Mouse (Mus musculus) kidney, postnatal 0 days (tissue): ENCODE results near the gene Arl8b. TPM values are rescaled to one million over a fixed set of nuclear protein-coding genes. Genes with fewer than 3 reads are reported as not detected.

Experiments
- ATAC-seq: fragments of 200-750 bp; cut with Nextera tagmentation; replicated peaks from 2 replicates; pipeline ENCODE4 v1.8.0; 2017; ENCODE audit warnings: low read depth, moderate number of reproducible peaks, moderate TSS enrichment, moderate library complexity; ENCODE audit not compliant: low FRiP score
- DNase-seq: peaks from one replicate; pipeline ENCODE4 v3.0.0-alpha.2; 2016; ENCODE audit warnings: low spot score
- H3K27ac ChIP-seq: fragments of 300-500 bp; sonication (generic); 2 replicates; pipeline ENCODE4 v1.5.1; 2014; ENCODE audit warnings: mild to moderate bottlenecking
- H3K27me3 ChIP-seq: fragments of 300-500 bp; sonication (generic); 2 replicates; pipeline ENCODE4 v1.6.1; 2014; ENCODE audit warnings: low read length, mixed read lengths; ENCODE audit not compliant: insufficient read depth
- H3K36me3 ChIP-seq: fragments of 300-500 bp; sonication (generic); 2 replicates; pipeline ENCODE4 v1.6.1; 2014; ENCODE audit warnings: low read length, mixed read lengths; ENCODE audit not compliant: insufficient read depth
- H3K4me1 ChIP-seq: fragments of 300-500 bp; sonication (generic); replicated peaks from 2 replicates; pipeline ENCODE4 v1.6.1; 2014; ENCODE audit warnings: antibody characterized with exemption, low read length, mixed read lengths; ENCODE audit not compliant: insufficient read depth
- H3K4me2 ChIP-seq: fragments of 300-500 bp; sonication (generic); 2 replicates; pipeline ENCODE4 v1.6.1; 2014; ENCODE audit warnings: mild to moderate bottlenecking, low read length, moderate library complexity, mixed read lengths
- H3K4me3 ChIP-seq: fragments of 300-500 bp; sonication (generic); replicated peaks from 2 replicates; pipeline ENCODE4 v1.5.1; 2014; ENCODE audit warnings: low read depth, low read length
- H3K9ac ChIP-seq: fragments of 300-500 bp; sonication (generic); 2 replicates; pipeline ENCODE4 v1.6.1; 2014; ENCODE audit warnings: low read depth, low read length
- H3K9me3 ChIP-seq: fragments of 300-500 bp; sonication (generic); replicated peaks from 2 replicates; pipeline ENCODE4 v1.6.1; 2016; ENCODE audit warnings: low read length, inconsistent platforms, mixed read lengths
- CTCF ChIP-seq: IDR thresholded peaks from 2 replicates; pipeline ENCODE4 v1.5.1; 2016; ENCODE audit warnings: antibody characterized with exemption, low read depth, mild to moderate bottlenecking, moderate library complexity
- WGBS: fragments of 180-500 bp; shearing (Covaris S2); extraction: QIAGEN DNeasy Blood & Tissue Kit; methylation state at CpG from one replicate; pipeline ENCODE4 v1.1.7; 2014; 5-methylcytosine and 5-hydroxymethylcytosine counted together
- polyA plus RNA-seq: library from polyadenylated mRNA; unstranded; fragments of >200 nt; fragmentation: Nextera tagmentation; extraction: Ambion mirVana; gene quantifications from 2 replicates; pipeline ENCODE4 v1.2.1, GENCODE M21; 2015

Gene Arl8b
- polyA plus RNA-seq, 1 experiment from 2014 or later, result 64.7 TPM

- H3K4me3 ChIP-seq, result no peak overlapping the region
- ATAC-seq, result no peak
- peaks cover 12% of the 10 kb centered on the region; the same call in 1 of the 2 replicates for H3K36me3 ChIP-seq
- no peak overlapping the region for H3K9ac ChIP-seq
- H3K27me3 ChIP-seq, result no peaks in the 10 kb centered on the region
- no peak for DNase-seq
- H3K9me3 ChIP-seq, result no peaks in the 10 kb centered on the region
- WGBS, result 68% methylated on average over 7 of the region's 7 CpGs
- H3K4me2 ChIP-seq, result no peak overlapping the region
- TF ChIP-seq CTCF, result no peak
- H3K27ac ChIP-seq, result no peak overlapping the region
- H3K4me1 ChIP-seq, result peaks cover 5% of the 10 kb centered on the region
These were observed 42.1 kb downstream of the Arl8b start for GRCm38 (mm10) chr6:108824816-108825545.

- Histone ChIP-seq H3K4me2 (no peak overlapping the region), H3K27me3 (no peaks in the 10 kb centered on the region), H3K27ac (no peak overlapping the region; the same call in 1 of the 2 replicates), H3K36me3 (peaks cover 12% of the 10 kb centered on the region; the same call in 1 of the 2 replicates), H3K4me1 (peaks cover 7% of the 10 kb centered on the region), H3K9ac (no peak overlapping the region), H3K4me3 (no peak overlapping the region), H3K9me3 (no peaks in the 10 kb centered on the region)
- no peak for DNase-seq
- TF ChIP-seq CTCF, result no peak
- 67% methylated on average over 3 of the region's 3 CpGs for WGBS
- no peak for ATAC-seq
These were observed 43.2 kb downstream of the Arl8b start for GRCm38 (mm10) chr6:108826070-108826469.

- peak overlapping the region; percentile 83 for H3K4me2 ChIP-seq
- ATAC-seq (no peak), DNase-seq (no peak)
- H3K27ac ChIP-seq, result no peak overlapping the region
- H3K36me3 ChIP-seq, result peaks cover 5% of the 10 kb centered on the region; the same call in 1 of the 2 replicates
- peak overlapping the region; percentile 95 for H3K4me3 ChIP-seq
- WGBS, result 28% methylated on average over 5 of the region's 5 CpGs
- no peak for TF ChIP-seq CTCF
- H3K9ac ChIP-seq, result peak overlapping the region; percentile 85; the same call in 1 of the 2 replicates
- no peaks in the 10 kb centered on the region for H3K27me3 ChIP-seq
- peaks cover 13% of the 10 kb centered on the region for H3K4me1 ChIP-seq
- H3K9me3 ChIP-seq, result no peaks in the 10 kb centered on the region
These were observed 44.5 kb downstream of the Arl8b start for GRCm38 (mm10) chr6:108827336-108827920.

- H3K4me3 ChIP-seq, result peak within 1 kb of the TSS; percentile 95
- H3K27me3 ChIP-seq, result no peaks in the 10 kb centered on the region
- H3K4me2 ChIP-seq, result peak within 1 kb of the TSS; percentile 83
- DNase-seq (peak; percentile 98), ATAC-seq (peak; percentile 99)
- H3K36me3 ChIP-seq, result no peaks in the 10 kb centered on the region
- no peaks in the 10 kb centered on the region for H3K9me3 ChIP-seq
- no peak for TF ChIP-seq CTCF
- peak within 1 kb of the TSS; percentile 85 for H3K9ac ChIP-seq
- peak within 1 kb of the TSS; percentile 75 for H3K27ac ChIP-seq
- under 1% methylated on average over 66 of the region's 67 CpGs for WGBS
- peaks cover 13% of the 10 kb centered on the region for H3K4me1 ChIP-seq
These were observed 45.5 kb downstream of the Arl8b start, which contains the start of gene Edem1 for GRCm38 (mm10) chr6:108828234-108828868. Gene Edem1, plus strand, starts transcription at chr6:108828641.

GRCm38 (mm10) chr6:108828872-108829271 lies 46.0 kb downstream of the Arl8b start:
- peak overlapping the region; percentile 85 for H3K9ac ChIP-seq
- H3K4me3 ChIP-seq, result peak overlapping the region; percentile 95
- WGBS, result under 1% methylated on average over 53 of the region's 56 CpGs
- no peak for TF ChIP-seq CTCF
- DNase-seq, result peak; percentile 18
- no peaks in the 10 kb centered on the region for H3K27me3 ChIP-seq
- peak overlapping the region; percentile 75 for H3K27ac ChIP-seq
- H3K4me1 ChIP-seq, result peaks cover 13% of the 10 kb centered on the region
- no peak; the same call in none of the 2 replicates for ATAC-seq
- H3K36me3 ChIP-seq, result no peaks in the 10 kb centered on the region
- no peaks in the 10 kb centered on the region for H3K9me3 ChIP-seq
- H3K4me2 ChIP-seq, result peak overlapping the region; percentile 83
